Mouse (Mus musculus): Measurements from ENCODE around the gene F12. TPM values are rescaled to one million over a fixed set of nuclear protein-coding genes. Genes with fewer than 3 reads are reported as not detected.

F12 gene
- total and polyA plus RNA-seq, 2 experiments from 2014 or later = 0.51 TPM; not detected in 1

- H3K27me3 ChIP-seq (ENCODE audit: insufficient read depth, low read length) = peaks cover 3% of the 10 kb centered on the region; the same call in 1 of the 2 replicates
- H3K4me1 ChIP-seq (ENCODE audit: insufficient read depth) = 0 out of 2 replicates have a peak, but pooled peaks cover 3% of the 10 kb centered on the region
- TF ChIP-seq CTCF (IDR thresholded peaks at IDR 0.05; ENCODE audit: low read depth) = 0 out of 2 replicates have a peak, but pooled peaks have one; percentile 2
- H3K36me3 ChIP-seq (ENCODE audit: insufficient read depth) = no peaks in the 10 kb centered on the region
- no peaks in the 10 kb centered on the region for H3K9me3 ChIP-seq (ENCODE audit: low read length)
- peak within 1 kb of the TSS; percentile 78 for H3K4me2 ChIP-seq (ENCODE audit: low read depth)
- WGBS = 7% methylated on average over 41 of the region's 41 CpGs
- ATAC-seq (peak; percentile 73), DNase-seq (peak; percentile 90)
- peak within 1 kb of the TSS; percentile 41 for H3K4me3 ChIP-seq (ENCODE audit: low read depth, low read length)
- no peak within 1 kb of the TSS; the same call in 1 of the 2 replicates for H3K27ac ChIP-seq (ENCODE audit: low read depth, low read length)
- H3K9ac ChIP-seq = peak within 1 kb of the TSS; percentile 62
Measured at GRCm38 (mm10) chr13:55414743-55415380, 11.7 kb downstream of the F12 start, which contains the start of gene Pfn3. Gene Pfn3 (minus strand): TSS chr13:55415232.

DNA sequence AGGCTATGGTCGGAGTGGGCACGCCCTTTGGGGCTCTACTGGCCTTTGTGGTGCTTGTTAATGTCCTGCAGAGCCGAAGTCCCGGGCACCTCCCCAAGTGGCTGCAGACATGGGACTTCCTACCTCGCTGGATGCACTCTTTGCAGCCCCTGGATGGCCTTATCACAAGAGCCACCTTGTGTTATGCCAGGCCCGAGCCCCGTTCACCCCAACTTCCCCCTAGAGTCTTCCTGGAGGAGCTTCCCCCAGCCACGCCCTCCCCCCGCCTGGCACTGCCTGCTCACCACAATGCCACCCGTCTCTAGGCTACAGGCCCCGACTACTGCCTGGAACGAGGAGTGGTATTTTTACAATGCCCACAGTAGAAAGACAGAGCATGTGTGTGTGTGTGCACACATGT lies 13.3 kb downstream of the F12 start:
- H3K4me1 ChIP-seq (ENCODE audit: insufficient read depth) = 0 out of 2 replicates have a peak, but pooled peaks cover 3% of the 10 kb centered on the region
- no peak for TF ChIP-seq CTCF (IDR thresholded peaks at IDR 0.05; ENCODE audit: low read depth)
- no peaks in the 10 kb centered on the region for H3K36me3 ChIP-seq (ENCODE audit: insufficient read depth)
- no peak overlapping the region for H3K27ac ChIP-seq (ENCODE audit: low read depth, low read length)
- WGBS = 80% methylated on average over 12 of the region's 12 CpGs
- H3K9me3 ChIP-seq (ENCODE audit: low read length) = no peaks in the 10 kb centered on the region
- no peaks in the 10 kb centered on the region for H3K27me3 ChIP-seq (ENCODE audit: insufficient read depth, low read length)
- no peak overlapping the region for H3K4me3 ChIP-seq (ENCODE audit: low read depth, low read length)
- no peak for ATAC-seq
- H3K9ac ChIP-seq = no peak overlapping the region
- H3K4me2 ChIP-seq (ENCODE audit: low read depth) = no peak overlapping the region
- no peak for DNase-seq

DNA sequence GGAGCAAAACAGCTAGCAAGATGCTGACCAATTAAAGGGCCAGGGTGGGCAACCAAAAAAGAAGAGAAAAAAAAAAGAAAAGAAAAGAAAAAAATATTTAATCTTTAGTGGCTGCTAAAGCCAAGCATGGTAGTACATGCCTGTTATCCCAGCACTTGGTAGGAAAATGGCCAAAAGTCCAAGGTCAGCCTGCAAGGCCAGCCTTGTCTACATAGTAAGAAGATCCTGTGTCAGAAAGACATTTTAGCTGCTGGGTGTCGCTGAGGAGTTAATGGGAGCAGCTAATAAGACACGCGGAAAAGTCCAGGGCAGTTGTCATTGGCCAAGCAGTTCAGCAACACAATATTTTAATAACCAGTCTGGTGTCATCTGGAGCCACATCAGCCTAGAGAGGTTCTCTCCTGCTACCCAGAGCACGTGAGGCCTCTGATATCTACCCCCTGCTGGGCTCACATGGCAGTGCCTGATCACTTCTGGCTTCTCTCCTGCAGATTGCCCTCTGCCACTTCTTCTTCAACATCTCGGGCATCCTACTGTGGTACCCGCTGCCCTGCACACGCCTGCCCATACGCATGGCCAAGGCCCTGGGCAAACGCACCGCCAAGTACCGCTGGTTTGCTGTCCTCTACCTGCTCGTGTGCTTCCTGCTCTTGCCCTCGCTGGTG lies 13.8 kb downstream of the F12 start:
- H3K27me3 ChIP-seq (ENCODE audit: insufficient read depth, low read length) = no peaks in the 10 kb centered on the region
- no peak overlapping the region for H3K4me2 ChIP-seq (ENCODE audit: low read depth)
- H3K36me3 ChIP-seq (ENCODE audit: insufficient read depth) = no peaks in the 10 kb centered on the region
- TF ChIP-seq CTCF (IDR thresholded peaks at IDR 0.05; ENCODE audit: low read depth) = no peak
- DNase-seq = no peak
- no peak overlapping the region for H3K4me3 ChIP-seq (ENCODE audit: low read depth, low read length)
- 0 out of 2 replicates have a peak, but pooled peaks cover 3% of the 10 kb centered on the region for H3K4me1 ChIP-seq (ENCODE audit: insufficient read depth)
- WGBS = 86% methylated on average over 13 of the region's 13 CpGs
- no peak for ATAC-seq
- H3K9me3 ChIP-seq (ENCODE audit: low read length) = no peaks in the 10 kb centered on the region
- no peak overlapping the region for H3K9ac ChIP-seq
- H3K27ac ChIP-seq (ENCODE audit: low read depth, low read length) = no peak overlapping the region

GRCm38 (mm10) chr13:55411826-55412225 lies 14.8 kb downstream of the F12 start:
- Histone ChIP-seq H3K4me1 (ENCODE audit: insufficient read depth) (0 out of 2 replicates have a peak, but pooled peaks cover 3% of the 10 kb centered on the region), H3K4me3 (ENCODE audit: low read depth, low read length) (no peak overlapping the region), H3K27me3 (ENCODE audit: insufficient read depth, low read length) (no peaks in the 10 kb centered on the region), H3K4me2 (ENCODE audit: low read depth) (no peak overlapping the region), H3K9ac (no peak overlapping the region), H3K36me3 (ENCODE audit: insufficient read depth) (no peaks in the 10 kb centered on the region), H3K27ac (ENCODE audit: low read depth, low read length) (no peak overlapping the region), H3K9me3 (ENCODE audit: low read length) (no peaks in the 10 kb centered on the region)
- 75% methylated on average over 7 of the region's 7 CpGs for WGBS
- ATAC-seq = no peak
- no peak for TF ChIP-seq CTCF (IDR thresholded peaks at IDR 0.05; ENCODE audit: low read depth)
- no peak for DNase-seq

DNA sequence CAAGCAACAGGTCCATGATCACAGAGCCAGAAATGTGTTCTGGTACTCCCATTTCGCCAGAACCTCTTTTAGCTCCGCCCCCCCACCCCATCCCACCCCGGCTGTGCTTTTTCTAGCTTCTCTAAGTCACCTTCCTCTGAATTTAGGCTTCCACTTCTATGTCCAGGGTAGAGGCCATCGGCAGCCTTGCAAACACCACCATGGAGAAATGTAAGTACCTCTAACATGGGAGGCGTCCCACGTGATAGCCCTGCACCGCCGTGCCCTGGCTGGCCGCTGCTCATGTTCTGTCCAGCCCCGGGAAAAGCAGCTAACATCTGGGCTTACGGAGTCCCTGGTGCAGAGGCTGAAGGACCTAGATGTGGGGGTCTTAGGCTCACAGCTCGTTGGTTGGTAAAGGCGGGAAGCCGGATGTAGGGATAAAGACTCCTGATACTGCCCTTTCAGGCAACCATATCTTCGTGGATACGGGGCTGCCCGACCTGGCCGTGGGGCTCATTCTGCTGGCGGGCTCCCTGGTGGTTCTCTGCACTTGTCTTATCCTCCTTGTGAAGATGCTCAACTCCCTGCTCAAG lies 18.0 kb downstream of the F12 start:
- no peak overlapping the region for H3K9ac ChIP-seq
- H3K4me1 ChIP-seq (ENCODE audit: insufficient read depth) = peaks cover 5% of the 10 kb centered on the region; the same call in 1 of the 2 replicates
- 88% methylated on average over 19 of the region's 19 CpGs for WGBS
- DNase-seq (no peak), ATAC-seq (no peak)
- no peak overlapping the region for H3K4me3 ChIP-seq (ENCODE audit: low read depth, low read length)
- H3K36me3 ChIP-seq (ENCODE audit: insufficient read depth) = no peaks in the 10 kb centered on the region
- no peak overlapping the region for H3K27ac ChIP-seq (ENCODE audit: low read depth, low read length)
- no peaks in the 10 kb centered on the region for H3K27me3 ChIP-seq (ENCODE audit: insufficient read depth, low read length)
- H3K4me2 ChIP-seq (ENCODE audit: low read depth) = no peak overlapping the region
- TF ChIP-seq CTCF (IDR thresholded peaks at IDR 0.05; ENCODE audit: low read depth) = no peak
- no peaks in the 10 kb centered on the region for H3K9me3 ChIP-seq (ENCODE audit: low read length)

DNA sequence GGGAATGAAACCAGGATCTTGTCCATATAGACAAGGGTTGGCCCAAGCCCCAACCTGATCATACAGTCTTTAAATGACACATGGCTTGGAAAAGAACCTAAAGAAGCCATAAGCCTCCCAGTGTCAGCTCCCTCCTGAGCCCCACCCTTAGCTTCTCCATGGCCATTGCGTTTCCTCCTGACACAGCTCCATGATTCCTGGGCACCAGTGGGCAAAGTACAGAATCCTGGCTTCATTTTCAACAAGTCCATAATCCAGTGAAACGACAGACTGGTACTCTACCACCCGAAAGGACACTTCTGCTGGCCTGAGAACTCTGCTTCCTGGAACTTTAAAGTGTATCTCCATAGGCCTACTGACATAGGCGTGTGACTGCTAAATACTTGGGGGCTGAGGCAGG lies 19.3 kb downstream of the F12 start:
- 89% methylated on average over 4 of the region's 4 CpGs for WGBS
- Histone ChIP-seq H3K36me3 (ENCODE audit: insufficient read depth) (no peaks in the 10 kb centered on the region), H3K9me3 (ENCODE audit: low read length) (no peaks in the 10 kb centered on the region), H3K9ac (no peak overlapping the region), H3K27ac (ENCODE audit: low read depth, low read length) (no peak overlapping the region), H3K27me3 (ENCODE audit: insufficient read depth, low read length) (no peaks in the 10 kb centered on the region), H3K4me1 (ENCODE audit: insufficient read depth) (peaks cover 5% of the 10 kb centered on the region; the same call in 1 of the 2 replicates), H3K4me3 (ENCODE audit: low read depth, low read length) (no peak overlapping the region), H3K4me2 (ENCODE audit: low read depth) (no peak overlapping the region)
- ATAC-seq (no peak), DNase-seq (no peak)
- no peak for TF ChIP-seq CTCF (IDR thresholded peaks at IDR 0.05; ENCODE audit: low read depth)
